Mouse (Mus musculus) kidney, postnatal 25 days (tissue): ENCODE results near the gene Slc27a3.
A peak's percentile ranks its signal among the peaks of the same experiment; 100 is the strongest.

Experiments used
- DNase-seq, 2 experiments: peaks; one replicate each; pipeline ENCODE4 v3.0.0; 2021; ENCODE audit warnings: mixed read lengths in 2 of 2

Gene Slc27a3

GRCm38 (mm10) chr3:90389511-90390490 lies at the start of gene Slc27a3:
Gene Slc27a3 (minus strand): TSS chr3:90389938.
- peak; percentile 50 to 71 for DNase-seq

- no peak for DNase-seq
Observed at GRCm38 (mm10) chr3:90437131-90437530, 47.4 kb upstream of the Slc27a3 start.

GRCm38 (mm10) chr3:90434073-90434730 lies 44.5 kb upstream of the Slc27a3 start:
- DNase-seq: peak; percentile 65 to 71

- DNase-seq: peak; percentile 99 to 100
Observed at GRCm38 (mm10) chr3:90433381-90434020, 43.8 kb upstream of the Slc27a3 start, which contains the start of gene Ints3. Gene Ints3 (minus strand): TSS chr3:90433622.

- peak; percentile 47 to 66 for DNase-seq
Observed at GRCm38 (mm10) chr3:90432811-90433219, 43.1 kb upstream of the Slc27a3 start.

GRCm38 (mm10) chr3:90432348-90432747 lies 42.6 kb upstream of the Slc27a3 start:
- no peak for DNase-seq

- DNase-seq: peak; percentile 42 to 67
Observed at GRCm38 (mm10) chr3:90429576-90429975, 39.8 kb upstream of the Slc27a3 start.

GRCm38 (mm10) chr3:90428186-90428585 lies 38.4 kb upstream of the Slc27a3 start:
- DNase-seq: no peak

- peak in 1 of 2 experiments; percentile 27 for DNase-seq
Observed at GRCm38 (mm10) chr3:90427574-90427973, 37.8 kb upstream of the Slc27a3 start.

GRCm38 (mm10) chr3:90425499-90425898 lies 35.8 kb upstream of the Slc27a3 start:
- DNase-seq: no peak

GRCm38 (mm10) chr3:90423549-90423948 lies 33.8 kb upstream of the Slc27a3 start:
- no peak for DNase-seq

- DNase-seq: no peak
Observed at GRCm38 (mm10) chr3:90420696-90421095, 31.0 kb upstream of the Slc27a3 start.

GRCm38 (mm10) chr3:90413011-90413396 lies 23.3 kb upstream of the Slc27a3 start:
- DNase-seq: no peak

- peak; percentile 71 to 79 for DNase-seq
Observed at GRCm38 (mm10) chr3:90412312-90413010, 22.7 kb upstream of the Slc27a3 start.

- DNase-seq: no peak
Observed at GRCm38 (mm10) chr3:90408721-90409120, 19.0 kb upstream of the Slc27a3 start.

GRCm38 (mm10) chr3:90406414-90406813 lies 16.7 kb upstream of the Slc27a3 start:
- DNase-seq: no peak

- no peak for DNase-seq
Observed at GRCm38 (mm10) chr3:90404609-90405008, 14.9 kb upstream of the Slc27a3 start.

- DNase-seq: no peak
Observed at GRCm38 (mm10) chr3:90404121-90404520, 14.4 kb upstream of the Slc27a3 start.

- no peak for DNase-seq
Observed at GRCm38 (mm10) chr3:90400993-90401392, 11.3 kb upstream of the Slc27a3 start.

GRCm38 (mm10) chr3:90395629-90396028 lies 5.9 kb upstream of the Slc27a3 start:
- DNase-seq: no peak

GRCm38 (mm10) chr3:90392661-90393060 lies 2.9 kb upstream of the Slc27a3 start:
- no peak for DNase-seq

- DNase-seq: no peak
Observed at GRCm38 (mm10) chr3:90391941-90392340, 2.2 kb upstream of the Slc27a3 start.

- no peak for DNase-seq
Observed at GRCm38 (mm10) chr3:90391004-90391403, 1.3 kb upstream of the Slc27a3 start.
